Mouse (Mus musculus): ENCODE results near the gene Cfap299. TPM values are rescaled to one million over a fixed set of nuclear protein-coding genes. Genes with fewer than 3 reads are reported as not detected.
A peak's percentile ranks its signal among the peaks of the same experiment; 100 is the strongest.

Gene Cfap299
- polyA plus RNA-seq, 1 experiment from 2014 or later = 2.2 TPM

- Histone ChIP-seq H3K27me3 (replicated peaks) (no peaks in the 10 kb centered on the region), H3K36me3 (replicated peaks) (no peaks in the 10 kb centered on the region), H3K4me2 (no peak overlapping the region), H3K9ac (no peak overlapping the region), H3K9me3 (no peaks in the 10 kb centered on the region), H3K4me1 (no peaks in the 10 kb centered on the region), H3K27ac (no peak overlapping the region), H3K4me3 (no peak overlapping the region)
- 57% methylated on average over 9 of the region's 9 CpGs for WGBS
- no peak for ATAC-seq (replicated peaks)
Observed at GRCm38 (mm10) chr5:98807953-98808352, 478.8 kb downstream of the Cfap299 start.

GRCm38 (mm10) chr5:98812380-98812779 lies 483.3 kb downstream of the Cfap299 start:
- no peak for ATAC-seq (replicated peaks)
- Histone ChIP-seq H3K4me1 (no peaks in the 10 kb centered on the region), H3K9ac (no peak overlapping the region), H3K4me2 (no peak overlapping the region), H3K36me3 (replicated peaks) (no peaks in the 10 kb centered on the region), H3K9me3 (no peaks in the 10 kb centered on the region), H3K27me3 (replicated peaks) (no peaks in the 10 kb centered on the region), H3K27ac (no peak overlapping the region), H3K4me3 (no peak overlapping the region)
- WGBS = 86% methylated on average over 1 of the region's 1 CpGs

- Histone ChIP-seq H3K4me3 (no peak overlapping the region), H3K36me3 (replicated peaks) (no peaks in the 10 kb centered on the region), H3K27me3 (replicated peaks) (no peaks in the 10 kb centered on the region), H3K27ac (no peak overlapping the region), H3K4me1 (no peaks in the 10 kb centered on the region), H3K4me2 (no peak overlapping the region), H3K9ac (no peak overlapping the region), H3K9me3 (no peaks in the 10 kb centered on the region)
- ATAC-seq (replicated peaks) = no peak
- 96% methylated on average over 1 of the region's 1 CpGs for WGBS
Observed at GRCm38 (mm10) chr5:98815269-98815668, 486.2 kb downstream of the Cfap299 start.

- no peak overlapping the region for H3K4me3 ChIP-seq
- H3K27ac ChIP-seq = no peak overlapping the region
- WGBS = 82% methylated on average over 9 of the region's 9 CpGs
- H3K9ac ChIP-seq = no peak overlapping the region
- H3K4me2 ChIP-seq = no peak overlapping the region
- H3K27me3 ChIP-seq (replicated peaks) = no peaks in the 10 kb centered on the region
- H3K9me3 ChIP-seq = no peaks in the 10 kb centered on the region
- H3K4me1 ChIP-seq = no peaks in the 10 kb centered on the region
- H3K36me3 ChIP-seq (replicated peaks) = no peaks in the 10 kb centered on the region
- ATAC-seq (replicated peaks) = no peak
Observed at GRCm38 (mm10) chr5:98833760-98834159, 504.7 kb downstream of the Cfap299 start.

DNA sequence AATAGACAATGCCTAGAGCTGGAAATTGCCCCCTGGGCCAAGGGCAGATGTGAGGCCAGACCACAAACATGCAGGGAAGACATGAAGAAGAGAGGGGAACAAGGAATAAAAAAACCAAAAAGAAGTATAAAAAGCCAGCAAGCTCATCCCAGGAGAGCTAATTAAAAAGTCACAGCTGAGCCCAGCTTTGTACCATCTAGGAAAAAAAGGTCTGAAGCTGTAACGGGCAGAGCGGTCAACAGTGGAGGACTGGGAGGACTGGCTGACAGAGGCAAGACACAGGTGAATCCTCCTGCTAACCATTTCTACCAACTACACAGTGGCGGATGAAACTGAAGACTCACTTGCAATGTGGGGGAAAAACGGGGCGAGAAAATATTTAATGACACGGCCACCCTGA lies 505.2 kb downstream of the Cfap299 start:
- Histone ChIP-seq H3K4me1 (no peaks in the 10 kb centered on the region), H3K9ac (no peak overlapping the region), H3K4me2 (no peak overlapping the region), H3K27me3 (replicated peaks) (no peaks in the 10 kb centered on the region), H3K9me3 (no peaks in the 10 kb centered on the region), H3K36me3 (replicated peaks) (no peaks in the 10 kb centered on the region), H3K4me3 (no peak overlapping the region), H3K27ac (no peak overlapping the region)
- 67% methylated on average over 6 of the region's 6 CpGs for WGBS
- peak; percentile 60; the same call in 1 of the 2 replicates for ATAC-seq (replicated peaks)

- no peaks in the 10 kb centered on the region for H3K36me3 ChIP-seq (replicated peaks)
- no peaks in the 10 kb centered on the region for H3K4me1 ChIP-seq
- no peak overlapping the region for H3K9ac ChIP-seq
- H3K9me3 ChIP-seq = no peaks in the 10 kb centered on the region
- H3K27me3 ChIP-seq (replicated peaks) = no peaks in the 10 kb centered on the region
- no peak overlapping the region for H3K4me3 ChIP-seq
- no peak for ATAC-seq (replicated peaks)
- 87% methylated on average over 7 of the region's 7 CpGs for WGBS
- H3K27ac ChIP-seq = no peak overlapping the region
- no peak overlapping the region for H3K4me2 ChIP-seq
Observed at GRCm38 (mm10) chr5:98842600-98843310, 513.7 kb downstream of the Cfap299 start.

GRCm38 (mm10) chr5:98844664-98845063 lies 515.6 kb downstream of the Cfap299 start:
- Histone ChIP-seq H3K9ac (no peak overlapping the region), H3K4me3 (no peak overlapping the region), H3K27me3 (replicated peaks) (no peaks in the 10 kb centered on the region), H3K36me3 (replicated peaks) (no peaks in the 10 kb centered on the region), H3K27ac (no peak overlapping the region), H3K4me2 (no peak overlapping the region), H3K4me1 (no peaks in the 10 kb centered on the region), H3K9me3 (no peaks in the 10 kb centered on the region)
- no peak for ATAC-seq (replicated peaks)
- WGBS = 78% methylated on average over 1 of the region's 1 CpGs

MicroRNAs within 50 kb of the gene (microRNA counts, 519-probe panel; counts per million panel counts)
- microRNA mmu-miR-703 = not detected

Small RNA genes lying within 50 kb of the gene (microRNA-seq; reads per million reads assigned to microRNA genes)
- not detected for gene Mir703

Other genes starting within 250 kb of the Cfap299 start
- 2.1 and 2.6 TPM in 2 replicates for gene Prdm8, start 162.1 kb upstream of the Cfap299 start, polyA plus RNA-seq (2015; fragmentation: Nextera tagmentation; extraction: Ambion mirVana)
- gene Fgf5, start 75.1 kb upstream of the Cfap299 start, polyA plus RNA-seq (2015; fragmentation: Nextera tagmentation; extraction: Ambion mirVana) = 0.96 and 2.0 TPM in 2 replicates
- gene Gm11111, start 223.4 kb downstream of the Cfap299 start, polyA plus RNA-seq (2015; fragmentation: Nextera tagmentation; extraction: Ambion mirVana) = not detected in 2 replicates